Mouse (Mus musculus): ENCODE results near the gene Naa50.

DNA sequence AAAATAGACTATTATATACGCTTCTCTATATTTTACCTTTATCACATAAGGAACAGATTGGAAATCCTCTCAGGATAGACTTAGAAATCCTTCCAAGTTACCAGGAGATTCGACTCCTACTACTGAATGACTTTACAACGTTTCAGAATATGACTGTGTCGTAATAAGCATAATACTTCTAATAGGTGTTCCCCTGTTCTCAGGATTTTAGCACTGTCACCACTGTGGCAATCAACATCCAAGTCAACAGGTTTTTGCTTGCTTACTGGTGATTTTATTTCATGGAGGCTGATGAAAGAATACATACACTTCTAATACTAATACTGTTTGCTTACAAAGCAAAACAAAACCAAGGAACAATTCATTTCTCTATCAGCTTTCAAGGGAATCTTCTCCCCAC lies 7.3 kb upstream of the Naa50 start:
- TF ChIP-seq POLR2A (IDR thresholded peaks at IDR 0.05; ENCODE audit: borderline replicate concordance, low read depth, low read length): no peak
- no peak for TF ChIP-seq CTCF (IDR thresholded peaks at IDR 0.05; ENCODE audit: low read depth, low read length)
